In the genomic region with DNA sequence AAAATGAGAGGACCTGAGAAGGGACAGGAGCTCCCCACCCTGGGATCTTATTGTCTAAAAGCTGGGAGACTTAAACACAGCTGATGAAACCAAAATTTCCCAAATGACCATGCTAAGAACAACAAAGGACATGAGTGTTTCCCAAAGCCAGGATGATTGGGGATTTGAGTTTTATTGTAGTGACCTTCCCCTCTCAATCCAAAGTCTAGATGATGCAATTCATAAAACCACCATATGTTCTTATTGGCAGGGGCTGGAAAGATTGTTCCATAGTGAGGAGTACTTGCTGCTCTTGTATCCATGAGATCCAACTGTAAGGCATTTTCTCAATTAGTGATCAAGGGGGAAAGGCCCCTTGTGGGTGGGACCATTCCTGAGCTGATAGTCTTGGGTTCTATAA, we compare ENCODE assay signal across 18 mouse cellular contexts.
"Had no signal": no experiment of that assay in that cellular context is flagged by ENCODE, and none has a peak within 500 bp of the region (broad histone marks: within the 10 kb centered on the region; RNA-seq: fewer than 3 reads in every experiment).

No protein-coding gene starts in this region.

- H3K4me3 ChIP-seq: intestine, embryonic 15.5 days; kidney, embryonic 15.5 days; limb, embryonic 15.5 days; lung, embryonic 15.5 days; megakaryocyte, embryonic 14.5 days; midbrain, embryonic 10.5 days; midbrain, embryonic 13.5 days had no signal

- ATAC-seq: midbrain, embryonic 13.5 days; midbrain, embryonic 16.5 days had no signal

- H3K4me2 ChIP-seq: intestine, embryonic 15.5 days; kidney, embryonic 15.5 days; limb, embryonic 15.5 days; lung, embryonic 15.5 days; midbrain, embryonic 13.5 days had no signal

- H3K9ac ChIP-seq: intestine, embryonic 15.5 days; kidney, embryonic 15.5 days; limb, embryonic 15.5 days; liver, embryonic 14.5 days; lung, embryonic 15.5 days; midbrain, embryonic 13.5 days had no signal

- H3K27me3 ChIP-seq: intestine, embryonic 15.5 days; kidney, embryonic 15.5 days; limb, embryonic 15.5 days; lung, embryonic 15.5 days; megakaryocyte, embryonic 14.5 days; midbrain, embryonic 13.5 days had no signal

- H3K9me3 ChIP-seq: intestine, embryonic 15.5 days; kidney, embryonic 15.5 days; limb, embryonic 15.5 days; lung, embryonic 15.5 days; megakaryocyte, embryonic 14.5 days; midbrain, embryonic 10.5 days; midbrain, embryonic 13.5 days had no signal

- H3K27ac ChIP-seq: intestine, embryonic 15.5 days; kidney, embryonic 15.5 days; limb, embryonic 15.5 days; liver, embryonic 14.5 days; lung, embryonic 15.5 days; midbrain, embryonic 10.5 days; midbrain, embryonic 13.5 days had no signal

- DNase-seq: kidney, postnatal 10 days; kidney, postnatal 4 days; layer of hippocampus, adult 9-11 months; lung, adult 18-20 months; lung, postnatal 10 days; lung, postnatal 36 days; right cerebral cortex, postnatal 25 days; thymus, adult 18-20 months; thymus, postnatal 36 days had no signal

- H3K36me3 ChIP-seq: intestine, embryonic 15.5 days; kidney, embryonic 15.5 days; limb, embryonic 15.5 days; lung, embryonic 15.5 days; midbrain, embryonic 10.5 days; midbrain, embryonic 13.5 days had no signal
